Mouse (Mus musculus) c-Kit-positive CD71-negative TER-119-negative erythroid progenitor cells, embryonic 14.5 days (primary cell): ENCODE results near the gene Angel1.

ENCODE experiments used
- DNase-seq: peaks from one replicate; pipeline ENCODE4 v3.0.0-alpha.2; 2013; ENCODE audit warnings: low read depth

Gene Angel1

GRCm38 (mm10) chr12:86726120-86726640, at the start of gene Angel1:
Angel1 (minus strand) TSS chr12:86726460.
- DNase-seq = peak; percentile 94

DNA sequence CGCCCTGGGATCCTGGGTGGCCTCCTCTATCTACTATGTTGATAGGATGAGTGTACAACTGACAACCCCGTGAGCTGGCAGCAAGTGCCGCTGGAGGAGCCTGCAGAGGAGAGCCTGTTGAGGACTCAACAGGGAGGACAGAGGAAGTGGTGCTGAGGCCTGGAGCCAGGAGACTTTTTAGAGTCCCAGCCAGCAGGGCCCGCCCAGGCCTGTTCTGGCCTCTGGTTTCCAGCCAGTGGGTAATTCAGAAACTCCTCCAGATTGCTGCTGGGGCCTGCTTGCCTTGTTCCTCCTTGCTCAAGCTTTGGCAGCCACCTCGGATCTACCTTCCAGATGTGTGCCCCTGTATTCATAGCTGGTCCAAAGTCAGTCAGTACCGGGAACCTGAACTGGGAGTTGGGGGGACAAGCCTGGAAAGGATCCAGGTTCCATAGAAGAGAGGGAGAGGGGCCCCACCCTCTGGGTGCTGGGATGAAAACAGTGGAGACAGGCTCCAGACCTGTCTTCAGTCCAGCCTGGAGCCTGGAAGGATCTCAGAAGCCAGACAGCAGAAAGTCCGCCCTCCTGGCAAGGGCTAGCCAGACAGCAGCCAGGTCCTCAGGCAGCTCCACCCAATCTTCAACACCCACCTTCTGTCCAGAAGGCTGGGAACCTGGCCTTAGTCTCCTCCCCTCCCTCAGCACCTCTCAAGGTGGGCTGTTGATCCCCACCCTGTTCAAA, 49.5 kb upstream of the Angel1 start:
- DNase-seq = no peak

- no peak for DNase-seq
These were observed 46.3 kb upstream of the Angel1 start for GRCm38 (mm10) chr12:86772551-86772950.

DNA sequence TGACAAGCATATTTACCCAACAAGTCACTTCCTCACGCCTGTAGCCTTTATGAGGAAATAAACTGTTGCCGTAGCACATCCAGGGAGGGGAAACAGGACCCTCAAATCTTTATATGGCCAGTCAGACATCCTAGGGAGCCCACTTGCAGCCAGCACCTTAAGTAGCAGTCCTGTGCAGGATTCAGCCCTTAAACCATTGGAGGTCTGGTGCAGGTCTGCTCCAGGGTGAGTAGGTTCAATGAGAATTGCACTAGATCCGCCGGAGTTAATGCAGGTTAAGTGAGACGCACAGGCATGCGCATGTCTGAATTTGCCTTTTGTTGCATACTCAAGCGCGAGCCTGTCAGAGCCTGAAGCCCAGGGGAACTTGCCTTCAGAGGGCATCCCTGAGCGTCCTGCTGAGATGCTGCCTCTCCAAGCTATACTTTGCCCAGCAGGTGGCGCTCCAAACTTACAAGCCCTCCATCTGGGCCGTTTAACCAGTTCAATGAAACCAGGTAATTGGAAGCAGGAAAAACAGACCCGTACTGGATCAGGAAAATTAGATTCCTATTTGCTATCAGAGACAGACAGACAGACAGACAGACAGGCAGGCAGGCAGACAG, 45.7 kb upstream of the Angel1 start:
- peak; percentile 97 for DNase-seq

- no peak for DNase-seq
These were observed 44.7 kb upstream of the Angel1 start for GRCm38 (mm10) chr12:86770927-86771326.

DNA sequence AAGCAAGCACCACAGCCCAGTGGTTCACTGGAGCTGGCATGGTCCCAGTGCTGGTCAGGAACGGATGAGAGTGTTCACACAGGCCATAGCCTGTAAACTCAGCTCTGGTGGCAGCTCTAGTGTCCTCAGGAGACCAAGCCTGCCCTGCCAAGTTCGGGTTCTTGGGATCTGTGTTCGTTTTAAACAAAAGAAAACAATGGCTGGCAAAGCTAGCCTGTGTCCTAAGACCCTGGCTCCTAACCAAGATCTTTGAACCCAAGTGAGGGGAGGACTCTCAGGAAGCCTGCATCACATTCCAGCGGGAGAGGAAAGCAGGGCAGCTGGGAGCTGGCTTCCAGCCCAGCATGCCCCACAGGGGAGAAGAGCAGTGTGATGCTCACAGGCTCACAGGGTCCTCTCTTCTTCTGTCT, 44.0 kb upstream of the Angel1 start:
- no peak for DNase-seq

- no peak for DNase-seq
These were observed 43.6 kb upstream of the Angel1 start for GRCm38 (mm10) chr12:86769819-86770218.

- peak; percentile 72 for DNase-seq
These were observed 42.8 kb upstream of the Angel1 start for GRCm38 (mm10) chr12:86768986-86769580.

- DNase-seq = peak; percentile 45
These were observed 41.8 kb upstream of the Angel1 start for GRCm38 (mm10) chr12:86767868-86768631.

- no peak for DNase-seq
These were observed 40.2 kb upstream of the Angel1 start for GRCm38 (mm10) chr12:86766467-86766866.

DNA sequence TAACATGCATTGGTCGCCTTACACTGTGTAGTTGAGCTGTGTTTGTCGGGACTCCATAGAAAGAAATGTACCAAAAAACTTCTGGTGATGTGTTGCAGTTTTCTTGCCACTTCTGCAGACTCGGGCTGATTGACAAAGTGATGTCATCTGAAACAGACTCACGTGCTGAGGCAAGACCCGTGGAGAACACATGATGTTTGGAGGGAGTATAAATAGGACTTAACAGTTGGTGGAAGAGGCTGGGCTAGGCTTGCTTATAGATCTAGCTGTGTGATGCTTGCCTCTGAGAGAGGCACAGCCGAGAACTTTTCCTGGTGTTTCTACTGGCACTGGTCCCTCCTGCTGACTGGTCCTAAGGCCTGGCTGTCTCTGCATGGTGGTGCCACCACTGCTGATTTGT, 37.8 kb upstream of the Angel1 start:
- no peak for DNase-seq

DNA sequence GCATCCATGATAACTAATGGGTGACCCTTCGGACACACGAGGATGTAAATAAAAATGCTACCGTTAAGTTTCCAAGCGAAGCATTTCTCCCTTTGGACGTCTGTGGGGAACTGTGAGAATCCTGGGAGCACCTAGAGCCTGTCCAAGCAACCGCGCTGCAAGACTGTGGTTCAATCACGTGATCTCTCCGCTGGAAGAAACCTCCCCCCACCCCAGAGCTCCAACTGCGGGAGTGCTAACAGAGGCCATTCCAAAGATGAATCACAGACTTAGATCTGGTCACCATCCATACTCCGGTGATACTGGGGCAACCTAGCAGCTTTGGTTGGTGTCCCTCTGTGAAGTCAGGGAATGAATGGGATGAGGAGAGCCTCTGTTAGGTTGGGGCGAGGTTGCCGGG, 34.8 kb upstream of the Angel1 start:
- no peak for DNase-seq

DNA sequence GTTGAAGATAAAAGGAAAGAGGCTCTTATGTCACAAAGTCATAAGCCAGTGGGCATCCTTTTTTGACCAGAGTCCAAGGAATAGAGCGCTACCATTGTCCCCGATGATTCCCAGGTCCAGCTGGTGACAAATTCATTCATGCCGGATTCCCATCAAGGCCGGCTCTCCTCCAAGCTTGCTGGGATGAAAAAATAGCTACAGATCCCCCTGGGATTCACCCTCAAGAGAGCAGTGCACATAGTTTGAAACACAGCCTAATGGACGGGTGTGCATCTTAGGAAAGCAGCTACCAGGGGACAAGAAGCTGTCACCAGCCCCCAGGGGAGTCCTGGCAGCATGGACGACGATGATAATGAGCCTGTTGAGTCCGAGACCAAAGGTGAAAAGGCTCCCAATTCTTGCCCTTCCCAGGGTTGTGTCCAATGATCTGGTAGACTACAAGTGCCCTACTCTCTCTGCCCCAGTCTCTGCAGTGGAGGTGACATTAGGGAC, 8.1 kb upstream of the Angel1 start, which contains the start of gene Lrrc74a:
Gene Lrrc74a, plus strand, starts transcription at position 51 of the 492 bp plus-strand sequence.
- no peak for DNase-seq

DNA sequence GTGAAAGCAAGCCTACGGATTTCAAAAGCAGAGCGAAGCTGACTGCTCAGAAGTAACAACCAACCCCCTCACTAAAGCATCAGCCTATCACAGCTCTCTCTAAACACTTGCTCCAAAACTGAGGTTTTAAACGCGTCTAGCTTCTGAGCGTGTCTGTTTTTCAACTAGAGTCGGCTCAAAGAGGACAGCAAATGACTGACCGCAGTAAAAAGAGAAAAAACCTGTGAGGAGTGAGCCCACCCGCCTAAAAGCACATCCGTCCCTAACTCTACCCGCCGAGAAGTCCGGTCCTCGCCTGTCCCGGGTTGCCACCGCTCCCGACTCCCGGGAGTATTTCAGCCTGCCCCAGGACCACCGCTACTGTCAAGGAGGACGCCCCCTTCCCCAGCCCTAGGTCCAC, 554 bp downstream of the Angel1 start:
- no peak for DNase-seq

DNA sequence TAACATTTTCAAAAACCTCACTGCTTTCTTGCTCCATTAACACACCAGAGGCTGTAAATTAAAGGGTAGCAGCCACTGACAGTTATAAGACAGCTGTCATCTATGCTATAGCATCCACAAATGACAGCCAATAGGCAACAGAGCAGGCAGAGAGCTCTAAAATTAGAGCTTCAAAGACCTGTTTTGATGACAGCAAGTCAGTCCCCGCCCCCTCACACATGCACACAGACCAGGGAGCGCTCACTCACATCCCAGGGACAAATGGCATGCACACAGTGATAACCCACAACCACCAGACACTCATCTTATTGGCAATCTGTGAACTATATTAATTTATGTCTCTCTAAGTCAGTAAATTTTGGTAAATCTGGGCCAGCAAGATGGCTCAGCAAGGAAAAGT, 2.0 kb downstream of the Angel1 start:
- DNase-seq = no peak

DNA sequence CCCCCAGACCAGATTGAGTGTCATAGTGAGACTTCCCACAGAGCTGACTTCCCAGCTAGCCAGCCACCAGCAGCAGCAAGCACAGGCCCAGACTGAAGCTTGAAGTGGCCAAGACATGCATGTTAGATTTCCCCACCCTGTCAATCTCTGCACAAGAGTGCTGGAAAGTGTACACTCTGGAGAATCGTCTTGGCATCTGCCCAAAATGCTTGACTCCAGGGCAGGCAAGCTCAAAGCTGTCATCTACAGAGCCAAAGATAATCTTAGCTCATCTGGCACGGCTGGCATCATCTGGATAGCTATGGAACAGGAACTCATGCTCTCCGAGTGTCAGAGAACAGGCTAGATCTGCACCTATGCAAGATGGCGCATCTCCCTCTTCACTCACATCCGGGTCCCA, 4.8 kb downstream of the Angel1 start:
- DNase-seq = no peak

GRCm38 (mm10) chr12:86719961-86720639, 6.2 kb downstream of the Angel1 start:
- DNase-seq = no peak

DNA sequence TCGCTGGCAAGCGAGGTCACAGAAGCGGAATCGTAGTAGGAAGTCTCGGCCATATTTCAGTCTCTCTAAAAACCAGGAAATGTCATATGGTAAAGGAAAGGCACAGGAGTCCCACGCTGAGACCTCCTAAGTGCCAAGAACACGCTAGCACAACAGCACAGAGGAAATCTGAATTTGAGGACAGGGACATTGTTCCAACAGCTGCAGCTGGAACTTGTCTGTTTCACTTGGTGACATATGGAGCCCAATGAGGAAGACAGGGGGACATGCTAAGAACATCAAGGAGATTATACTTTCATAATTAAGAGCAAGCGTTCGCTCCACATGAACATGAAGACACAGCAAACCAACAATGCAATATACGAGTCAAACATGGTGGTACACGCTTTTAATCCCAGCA, 9.3 kb downstream of the Angel1 start:
- DNase-seq = no peak

GRCm38 (mm10) chr12:86715401-86715800, 10.9 kb downstream of the Angel1 start:
- peak; percentile 53 for DNase-seq

- peak; percentile 45 for DNase-seq
These were observed 12.2 kb downstream of the Angel1 start for GRCm38 (mm10) chr12:86714026-86714425.

DNA sequence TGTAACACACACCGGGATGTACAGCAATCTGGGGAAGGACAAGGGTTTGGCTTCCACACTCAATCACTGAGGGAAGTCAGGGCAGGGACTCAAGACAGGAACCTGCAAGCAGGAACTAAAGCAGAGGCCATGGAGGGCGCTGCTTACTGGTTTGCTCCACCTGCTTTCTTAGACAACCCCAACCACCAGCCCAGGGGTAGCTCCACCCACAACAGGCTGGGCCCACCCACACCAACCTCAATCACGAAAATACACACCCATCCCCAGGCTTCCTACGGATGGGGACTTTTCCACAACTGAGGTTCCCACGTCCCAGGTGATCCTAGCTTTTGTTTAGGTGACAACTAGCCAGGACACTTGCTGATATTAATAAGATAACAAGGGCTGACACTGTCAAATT, 20.4 kb downstream of the Angel1 start:
- no peak for DNase-seq

DNA sequence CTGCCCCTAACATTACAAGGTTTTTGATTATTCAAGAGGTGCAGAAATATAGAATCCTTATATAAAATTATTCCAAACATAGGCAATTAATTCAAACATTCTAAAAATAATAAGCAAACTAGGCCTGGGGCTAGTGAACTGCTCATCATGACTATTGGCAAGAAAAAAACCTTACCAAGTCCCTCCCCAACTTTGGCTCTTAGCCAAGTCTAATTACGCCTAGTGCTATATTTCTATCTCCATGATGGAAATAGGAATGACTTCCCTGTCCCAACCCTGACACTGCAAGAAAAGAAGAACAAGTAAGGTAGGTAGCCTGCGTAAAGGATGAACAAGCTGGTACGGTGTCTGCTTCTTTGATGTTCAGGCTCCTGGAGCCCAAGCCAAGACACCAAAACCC, 23.6 kb downstream of the Angel1 start:
- no peak for DNase-seq
